Mouse (Mus musculus) small intestine, adult 2 months (tissue): Measurements from ENCODE around the gene Slmap.

ENCODE experiments used
- CTCF ChIP-seq: fragments of 200-500 bp; IDR thresholded peaks from 2 replicates; pipeline ENCODE4 v1.5.1; 2012; ENCODE audit warnings: low read depth, mild to moderate bottlenecking, control low read depth, inconsistent platforms, low read length, moderate library complexity, mixed read lengths; ENCODE audit not compliant: insufficient replicate concordance, insufficient read length; ENCODE audit errors: extremely low read depth
- POLR2A ChIP-seq: fragments of 200-500 bp; IDR thresholded peaks from 2 replicates; pipeline ENCODE4 v1.6.1; 2012; ENCODE audit warnings: low read depth, mild to moderate bottlenecking, control low read depth, inconsistent platforms, low read length, moderate library complexity

DNA sequence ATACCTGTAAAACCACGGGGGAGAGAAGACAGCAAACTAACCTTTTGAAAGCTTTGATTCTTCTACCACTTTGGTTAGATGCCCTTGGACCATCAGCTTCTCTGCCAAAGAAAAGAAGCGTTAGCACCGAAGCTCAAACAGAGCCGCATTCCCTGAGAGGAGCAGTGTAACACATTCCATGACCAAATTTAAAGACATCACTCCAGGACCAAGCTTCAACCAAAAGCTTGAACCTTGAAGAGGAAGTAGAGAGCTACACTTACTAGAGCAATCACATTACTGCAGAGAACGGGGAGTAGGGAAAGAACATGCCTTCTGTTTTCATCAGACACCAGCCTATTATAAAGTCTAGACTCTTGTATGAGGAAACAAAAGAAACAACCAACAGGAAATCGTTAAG lies 92.2 kb downstream of the Slmap start:
- TF ChIP-seq CTCF = no peak
- no peak for TF ChIP-seq POLR2A
